Mouse (Mus musculus): Measurements from ENCODE around the gene Pknox2. TPM values are rescaled to one million over a fixed set of nuclear protein-coding genes. Genes with fewer than 3 reads are reported as not detected.
A peak's percentile ranks its signal among the peaks of the same experiment; 100 is the strongest.

Pknox2 gene
- polyA plus RNA-seq (2015; fragmentation: Nextera tagmentation; extraction: Ambion mirVana) = 14.0 and 14.1 TPM in 2 replicates

DNA sequence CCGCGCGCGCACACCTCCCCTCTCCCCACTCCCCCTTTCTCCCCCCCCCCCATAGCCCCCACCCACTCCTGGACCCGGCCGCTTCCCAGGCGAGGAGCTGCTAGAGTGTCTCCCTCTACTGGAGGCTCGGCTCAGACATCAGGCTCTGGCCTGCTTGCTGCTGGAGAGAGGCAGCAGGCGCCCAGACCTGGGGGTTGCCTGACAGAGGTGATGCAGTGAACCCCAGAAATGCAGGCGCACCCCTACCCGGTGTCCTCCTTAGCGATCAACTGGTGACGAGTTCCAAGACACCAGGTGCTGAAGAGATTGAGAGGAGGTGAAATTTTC, at the start of gene Pknox2:
Pknox2 (minus strand) TSS at position 49 of the 327 bp plus-strand sequence.
- H3K27me3 ChIP-seq = peaks cover 28% of the 10 kb centered on the region
- H3K9me3 ChIP-seq (replicated peaks) = no peaks in the 10 kb centered on the region
- H3K27ac ChIP-seq (replicated peaks) = peak within 1 kb of the TSS; percentile 95
- peaks cover 37% of the 10 kb centered on the region for H3K4me1 ChIP-seq
- H3K9ac ChIP-seq = peak within 1 kb of the TSS; percentile 76
- peak within 1 kb of the TSS; percentile 69 for H3K4me3 ChIP-seq (replicated peaks)
- peak; percentile 83 for ATAC-seq (ENCODE audit: insufficient number of reproducible peaks, low FRiP score, low TSS enrichment, low read depth)
- no peaks in the 10 kb centered on the region for H3K36me3 ChIP-seq
- under 1% methylated on average over 10 of the region's 13 CpGs for WGBS
- peak within 1 kb of the TSS; percentile 85 for H3K4me2 ChIP-seq (replicated peaks)

DNA sequence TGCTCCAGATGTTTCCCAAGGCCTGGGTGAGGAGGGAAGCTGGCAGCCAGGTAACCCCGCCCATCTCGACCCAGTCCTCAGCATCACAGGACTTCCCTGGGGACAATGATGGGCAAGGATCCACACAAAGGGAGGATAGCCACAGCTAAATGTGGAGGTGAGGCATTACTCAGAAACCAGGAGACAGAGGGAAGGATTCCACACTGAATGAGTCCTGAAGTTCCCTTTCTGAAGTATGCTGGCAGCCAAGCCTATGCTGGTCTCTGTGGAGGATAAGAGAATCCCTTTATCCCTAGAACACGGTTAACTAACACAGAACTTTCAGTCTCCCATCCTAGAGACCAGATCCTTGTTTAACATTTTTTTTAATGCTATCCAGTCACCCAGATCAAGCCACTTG, 40.8 kb upstream of the Pknox2 start:
- Histone ChIP-seq H3K27me3 (no peaks in the 10 kb centered on the region), H3K4me3 (replicated peaks) (no peak overlapping the region), H3K9me3 (replicated peaks) (no peaks in the 10 kb centered on the region), H3K4me1 (no peaks in the 10 kb centered on the region), H3K9ac (no peak overlapping the region), H3K27ac (replicated peaks) (no peak overlapping the region), H3K4me2 (replicated peaks) (no peak overlapping the region), H3K36me3 (no peaks in the 10 kb centered on the region)
- 75% methylated on average over 3 of the region's 3 CpGs for WGBS
- ATAC-seq (ENCODE audit: insufficient number of reproducible peaks, low FRiP score, low TSS enrichment, low read depth) = no peak

DNA sequence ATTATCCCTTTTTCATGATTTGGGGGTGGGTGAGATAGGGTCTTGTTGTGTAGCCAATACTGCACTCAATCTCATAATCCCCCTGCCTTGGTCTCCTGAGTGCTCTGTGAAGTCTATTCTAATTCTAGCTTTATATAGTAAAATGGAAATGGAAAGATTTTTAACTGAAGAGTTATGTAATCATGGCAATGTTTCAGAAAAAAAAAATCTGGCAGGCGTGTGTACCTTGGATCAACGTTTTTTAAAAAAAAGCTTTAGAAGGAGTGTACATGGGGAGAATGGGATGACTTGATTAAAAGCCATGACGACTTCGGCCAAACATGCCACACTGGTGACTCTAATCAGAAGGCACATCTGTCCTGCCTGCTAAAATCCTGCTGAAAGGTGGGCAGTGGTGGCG, 40.2 kb upstream of the Pknox2 start:
- Histone ChIP-seq H3K4me1 (no peaks in the 10 kb centered on the region), H3K4me3 (replicated peaks) (no peak overlapping the region), H3K4me2 (replicated peaks) (no peak overlapping the region), H3K9ac (no peak overlapping the region), H3K27ac (replicated peaks) (no peak overlapping the region), H3K36me3 (no peaks in the 10 kb centered on the region), H3K9me3 (replicated peaks) (no peaks in the 10 kb centered on the region), H3K27me3 (no peaks in the 10 kb centered on the region)
- WGBS = 62% methylated on average over 5 of the region's 5 CpGs
- ATAC-seq (ENCODE audit: insufficient number of reproducible peaks, low FRiP score, low TSS enrichment, low read depth) = no peak

DNA sequence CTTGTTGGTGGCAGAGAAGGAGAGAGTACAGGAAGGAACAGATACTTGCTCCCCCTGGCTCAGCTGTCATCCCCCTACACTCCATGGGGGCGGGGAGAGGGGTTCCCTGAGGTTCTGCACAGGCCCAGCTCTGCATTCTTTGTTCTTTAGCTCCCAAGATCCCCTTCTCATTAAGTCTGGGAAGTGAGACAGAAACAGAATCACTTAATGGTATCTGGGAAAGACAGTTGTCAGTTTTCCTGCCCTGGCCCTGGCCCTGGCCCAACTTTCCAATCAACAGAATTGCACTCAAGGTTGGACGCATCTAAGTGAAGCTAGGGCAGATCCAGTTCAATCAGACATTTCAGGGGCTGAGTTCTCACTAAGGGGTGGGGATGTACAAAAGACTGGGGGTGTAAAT, 36.0 kb upstream of the Pknox2 start:
- no peaks in the 10 kb centered on the region for H3K9me3 ChIP-seq (replicated peaks)
- no peak overlapping the region for H3K4me2 ChIP-seq (replicated peaks)
- H3K9ac ChIP-seq = no peak overlapping the region
- H3K36me3 ChIP-seq = no peaks in the 10 kb centered on the region
- no peak for ATAC-seq (ENCODE audit: insufficient number of reproducible peaks, low FRiP score, low TSS enrichment, low read depth)
- H3K27me3 ChIP-seq = no peaks in the 10 kb centered on the region
- H3K27ac ChIP-seq (replicated peaks) = no peak overlapping the region
- H3K4me3 ChIP-seq (replicated peaks) = no peak overlapping the region
- 61% methylated on average over 2 of the region's 2 CpGs for WGBS
- peaks cover 9% of the 10 kb centered on the region for H3K4me1 ChIP-seq

DNA sequence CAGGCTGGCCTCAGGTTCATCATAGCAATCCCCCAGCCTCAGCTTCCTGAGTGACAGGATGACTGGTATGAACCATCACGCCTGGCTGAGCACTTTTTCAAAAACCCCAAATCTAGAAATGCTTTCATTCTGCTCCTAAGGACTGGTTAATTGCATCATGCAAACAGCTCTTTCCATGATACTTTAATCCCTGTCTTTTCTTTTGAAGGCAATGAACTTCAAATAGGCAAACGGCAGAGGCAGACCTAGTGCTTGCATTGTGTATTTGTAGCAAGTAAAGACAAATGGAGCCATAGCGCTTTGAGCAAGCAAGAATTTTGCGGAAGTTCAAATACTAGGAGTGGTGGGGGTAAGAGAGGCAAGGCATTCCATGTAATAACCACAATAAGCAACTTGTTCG, 34.4 kb upstream of the Pknox2 start:
- 60% methylated on average over 5 of the region's 5 CpGs for WGBS
- Histone ChIP-seq H3K4me2 (replicated peaks) (no peak overlapping the region), H3K27me3 (no peaks in the 10 kb centered on the region), H3K36me3 (no peaks in the 10 kb centered on the region), H3K9ac (no peak overlapping the region), H3K27ac (replicated peaks) (no peak overlapping the region), H3K9me3 (replicated peaks) (no peaks in the 10 kb centered on the region), H3K4me1 (peaks cover 20% of the 10 kb centered on the region), H3K4me3 (replicated peaks) (no peak overlapping the region)
- ATAC-seq (ENCODE audit: insufficient number of reproducible peaks, low FRiP score, low TSS enrichment, low read depth) = no peak

DNA sequence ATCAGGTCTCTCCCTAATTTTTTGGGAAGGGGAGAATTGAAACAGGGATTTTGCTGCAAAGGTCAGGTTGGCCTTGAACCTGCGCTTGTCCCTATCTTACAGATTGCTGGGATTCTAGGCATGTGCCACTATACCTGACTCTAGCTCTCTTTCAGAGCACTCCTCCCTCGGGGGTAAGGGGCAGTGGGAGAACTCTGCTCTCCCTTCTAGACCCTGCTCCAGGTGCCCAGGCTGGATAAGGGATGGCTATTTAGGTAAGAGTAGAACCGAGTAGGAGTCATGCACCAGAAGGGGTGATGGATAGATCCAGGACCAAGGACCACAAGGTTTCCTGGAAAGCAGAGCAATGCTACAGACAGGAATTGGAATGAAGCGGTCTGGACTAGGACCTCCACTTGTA, 32.4 kb upstream of the Pknox2 start:
- Histone ChIP-seq H3K27me3 (peaks cover 3% of the 10 kb centered on the region; the same call in 1 of the 2 replicates), H3K4me2 (replicated peaks) (no peak overlapping the region), H3K4me1 (peaks cover 20% of the 10 kb centered on the region), H3K4me3 (replicated peaks) (no peak overlapping the region), H3K9me3 (replicated peaks) (no peaks in the 10 kb centered on the region), H3K9ac (no peak overlapping the region), H3K36me3 (no peaks in the 10 kb centered on the region), H3K27ac (replicated peaks) (no peak overlapping the region)
- 87% methylated on average over 4 of the region's 4 CpGs for WGBS
- no peak for ATAC-seq (ENCODE audit: insufficient number of reproducible peaks, low FRiP score, low TSS enrichment, low read depth)

DNA sequence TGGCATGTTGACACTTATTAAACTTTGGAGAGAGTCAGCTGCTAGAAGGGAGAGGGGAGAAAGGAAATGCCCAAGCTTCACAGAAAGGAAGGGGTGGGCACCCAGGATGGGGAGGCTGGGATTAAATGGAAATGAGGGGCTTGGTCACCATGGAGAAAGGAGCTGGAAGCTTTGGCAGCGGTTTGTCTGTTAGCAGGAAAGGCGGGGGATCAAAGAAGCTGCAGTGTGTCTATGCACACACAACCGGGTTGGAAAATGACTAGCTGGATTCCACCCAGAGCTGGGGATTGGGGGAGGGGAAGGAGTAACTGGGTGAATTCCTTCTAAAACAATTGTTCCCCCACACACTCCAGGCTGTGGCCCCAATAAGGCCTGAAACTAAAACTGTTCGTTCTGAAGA, 31.7 kb upstream of the Pknox2 start:
- peaks cover 25% of the 10 kb centered on the region for H3K4me1 ChIP-seq

DNA sequence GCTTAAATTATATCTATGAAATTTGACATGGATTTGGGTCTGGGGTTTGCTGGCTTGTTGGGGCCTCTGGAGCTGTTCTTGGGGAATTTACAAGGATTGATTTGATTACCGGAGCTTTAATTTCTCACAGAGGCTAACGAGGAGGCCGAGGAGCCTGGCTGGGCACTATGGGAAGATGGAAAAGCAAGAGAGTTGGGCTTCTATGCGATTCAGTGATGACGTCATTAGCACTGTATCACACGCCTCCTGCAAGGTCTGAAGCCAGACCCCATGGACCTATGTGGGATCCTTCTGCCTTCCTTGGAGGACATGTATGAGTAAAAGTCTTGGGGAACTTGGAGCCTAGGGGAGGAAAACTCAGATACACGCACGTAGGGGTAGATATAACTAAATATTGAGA, 30.3 kb upstream of the Pknox2 start:
- H3K9ac ChIP-seq = no peak overlapping the region

More for the DNA sequence above, 31.7 kb upstream of the Pknox2 start:
- Histone ChIP-seq H3K9me3 (replicated peaks) (no peaks in the 10 kb centered on the region), H3K27me3 (peaks cover 3% of the 10 kb centered on the region; the same call in 1 of the 2 replicates), H3K9ac (no peak overlapping the region), H3K4me2 (replicated peaks) (no peak overlapping the region), H3K27ac (replicated peaks) (no peak overlapping the region), H3K4me3 (replicated peaks) (no peak overlapping the region), H3K36me3 (no peaks in the 10 kb centered on the region)
- no peak for ATAC-seq (ENCODE audit: insufficient number of reproducible peaks, low FRiP score, low TSS enrichment, low read depth)
- WGBS = 32% methylated on average over 4 of the region's 4 CpGs

DNA sequence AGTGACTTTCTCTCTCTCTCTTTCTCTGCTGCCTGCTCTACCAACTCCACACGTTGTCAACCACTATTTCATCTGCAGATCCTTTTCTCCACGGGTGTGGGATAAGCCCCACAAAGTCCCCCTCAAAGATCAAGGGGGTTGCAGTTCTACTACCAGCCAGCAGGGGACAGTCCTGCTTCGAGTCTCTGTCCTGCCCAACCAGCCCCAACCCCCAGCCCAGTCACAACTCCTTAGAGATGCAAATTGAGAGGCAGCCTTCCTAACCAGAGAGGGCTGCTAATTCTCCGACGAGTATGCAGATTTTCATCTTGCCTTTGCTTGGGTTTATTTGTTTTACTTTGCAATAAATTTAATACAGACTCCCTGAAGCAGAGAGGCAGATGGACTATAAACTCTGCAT, 29.9 kb upstream of the Pknox2 start:
- 1% methylated on average over 5 of the region's 5 CpGs for WGBS
- Histone ChIP-seq H3K9ac (no peak overlapping the region), H3K9me3 (replicated peaks) (no peaks in the 10 kb centered on the region), H3K27me3 (peaks cover 3% of the 10 kb centered on the region; the same call in 1 of the 2 replicates), H3K27ac (replicated peaks) (peak overlapping the region; percentile 58), H3K4me3 (replicated peaks) (no peak overlapping the region), H3K4me2 (replicated peaks) (no peak overlapping the region; the same call in 1 of the 2 replicates), H3K4me1 (peaks cover 32% of the 10 kb centered on the region), H3K36me3 (no peaks in the 10 kb centered on the region)
- ATAC-seq (ENCODE audit: insufficient number of reproducible peaks, low FRiP score, low TSS enrichment, low read depth) = 0 out of 2 replicates have a peak, but pooled peaks have one; percentile 63

More for the DNA sequence above, 30.3 kb upstream of the Pknox2 start:
- no peak overlapping the region for H3K4me3 ChIP-seq (replicated peaks)
- no peaks in the 10 kb centered on the region for H3K36me3 ChIP-seq
- H3K27ac ChIP-seq (replicated peaks) = peak overlapping the region; percentile 58
- 38% methylated on average over 8 of the region's 8 CpGs for WGBS
- H3K27me3 ChIP-seq = peaks cover 3% of the 10 kb centered on the region; the same call in 1 of the 2 replicates
- ATAC-seq (ENCODE audit: insufficient number of reproducible peaks, low FRiP score, low TSS enrichment, low read depth) = no peak
- no peaks in the 10 kb centered on the region for H3K9me3 ChIP-seq (replicated peaks)
- no peak overlapping the region; the same call in 1 of the 2 replicates for H3K4me2 ChIP-seq (replicated peaks)
- peaks cover 32% of the 10 kb centered on the region for H3K4me1 ChIP-seq

DNA sequence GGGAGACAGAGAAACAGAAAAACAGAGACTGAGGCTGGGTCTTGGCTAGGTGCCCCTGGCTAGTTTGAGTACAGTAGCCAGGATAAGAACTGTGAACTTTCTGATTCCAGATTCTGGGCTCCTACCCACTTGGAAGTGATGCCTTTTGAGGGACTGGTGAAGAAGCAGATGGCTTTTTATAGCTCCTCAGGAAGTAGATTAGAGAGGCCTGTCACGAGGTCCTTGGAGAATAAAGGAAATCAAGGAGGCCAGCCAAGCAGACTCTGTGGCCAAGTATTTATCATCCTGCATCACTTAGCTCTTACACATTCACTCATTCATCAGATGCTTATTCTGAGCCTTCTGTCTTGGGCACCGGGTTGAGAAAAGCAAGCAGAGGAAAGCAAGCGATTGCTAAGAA, 28.8 kb upstream of the Pknox2 start:
- peaks cover 32% of the 10 kb centered on the region for H3K4me1 ChIP-seq
- WGBS = 60% methylated on average over 3 of the region's 3 CpGs
- H3K27me3 ChIP-seq = peaks cover 3% of the 10 kb centered on the region; the same call in 1 of the 2 replicates

DNA sequence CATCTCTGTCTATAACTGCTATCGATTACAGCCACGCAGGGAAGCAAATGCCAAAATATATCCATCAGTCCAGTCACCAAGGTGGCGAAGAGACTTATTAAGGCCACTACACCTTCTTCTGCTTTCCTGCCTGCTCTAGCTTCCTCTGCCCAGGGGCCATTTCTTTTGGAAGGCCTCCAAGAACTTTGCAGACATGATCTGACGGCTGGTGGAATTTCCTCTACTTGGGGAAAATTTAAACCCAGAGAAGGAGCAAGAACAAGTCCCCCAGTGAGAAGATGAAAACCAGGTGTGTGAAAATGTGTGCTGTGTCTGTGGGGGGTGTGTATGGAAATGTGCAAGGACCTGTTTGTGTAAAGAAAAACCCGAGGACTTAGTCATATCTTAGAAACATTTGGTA, 26.2 kb upstream of the Pknox2 start:
- H3K4me2 ChIP-seq (replicated peaks) = no peak overlapping the region
- H3K27me3 ChIP-seq = peaks cover 3% of the 10 kb centered on the region; the same call in 1 of the 2 replicates
- no peak overlapping the region for H3K9ac ChIP-seq
- H3K36me3 ChIP-seq = no peaks in the 10 kb centered on the region
- H3K27ac ChIP-seq (replicated peaks) = no peak overlapping the region
- H3K9me3 ChIP-seq (replicated peaks) = no peaks in the 10 kb centered on the region
- 25% methylated on average over 5 of the region's 5 CpGs for WGBS
- peaks cover 25% of the 10 kb centered on the region for H3K4me1 ChIP-seq
- no peak for ATAC-seq (ENCODE audit: insufficient number of reproducible peaks, low FRiP score, low TSS enrichment, low read depth)
- H3K4me3 ChIP-seq (replicated peaks) = no peak overlapping the region

More for the DNA sequence above, 28.8 kb upstream of the Pknox2 start:
- H3K9me3 ChIP-seq (replicated peaks) = no peaks in the 10 kb centered on the region
- no peak overlapping the region for H3K27ac ChIP-seq (replicated peaks)
- ATAC-seq (ENCODE audit: insufficient number of reproducible peaks, low FRiP score, low TSS enrichment, low read depth) = no peak
- no peak overlapping the region for H3K4me3 ChIP-seq (replicated peaks)
- H3K4me2 ChIP-seq (replicated peaks) = no peak overlapping the region
- H3K9ac ChIP-seq = no peak overlapping the region
- no peaks in the 10 kb centered on the region for H3K36me3 ChIP-seq

DNA sequence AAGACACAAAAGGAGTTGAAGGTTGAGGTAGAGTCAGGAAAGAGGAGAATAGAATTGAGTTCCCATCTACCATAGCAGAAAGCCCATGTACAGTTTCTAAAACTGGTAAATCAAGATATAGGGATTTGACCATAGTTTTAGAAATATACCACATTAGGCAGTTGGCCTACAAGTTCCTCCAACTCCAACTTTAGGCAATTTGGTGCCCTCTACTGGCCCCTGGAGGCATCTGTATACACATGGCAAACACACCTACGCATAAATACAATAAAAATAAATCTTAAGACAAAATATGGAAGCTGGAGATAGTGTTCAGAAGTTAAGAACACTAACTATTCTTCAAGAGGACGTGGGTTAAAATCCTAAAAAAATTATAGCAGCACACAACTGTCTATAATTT, 19.7 kb upstream of the Pknox2 start:
- Histone ChIP-seq H3K4me2 (replicated peaks) (no peak overlapping the region), H3K27me3 (no peaks in the 10 kb centered on the region), H3K4me3 (replicated peaks) (no peak overlapping the region), H3K27ac (replicated peaks) (no peak overlapping the region), H3K9ac (no peak overlapping the region), H3K9me3 (replicated peaks) (no peaks in the 10 kb centered on the region), H3K36me3 (no peaks in the 10 kb centered on the region), H3K4me1 (no peaks in the 10 kb centered on the region)
- no peak for ATAC-seq (ENCODE audit: insufficient number of reproducible peaks, low FRiP score, low TSS enrichment, low read depth)
- 73% methylated on average over 2 of the region's 2 CpGs for WGBS

All from embryonic facial prominence, embryonic 15.5 days (tissue).